Mouse (Mus musculus): ENCODE measurements around the gene Usp13. TPM values are rescaled to one million over a fixed set of nuclear protein-coding genes. Genes with fewer than 3 reads are reported as not detected.

Gene Usp13
- polyA plus RNA-seq, 1 experiment from 2014 or later, result 7.6 TPM

DNA sequence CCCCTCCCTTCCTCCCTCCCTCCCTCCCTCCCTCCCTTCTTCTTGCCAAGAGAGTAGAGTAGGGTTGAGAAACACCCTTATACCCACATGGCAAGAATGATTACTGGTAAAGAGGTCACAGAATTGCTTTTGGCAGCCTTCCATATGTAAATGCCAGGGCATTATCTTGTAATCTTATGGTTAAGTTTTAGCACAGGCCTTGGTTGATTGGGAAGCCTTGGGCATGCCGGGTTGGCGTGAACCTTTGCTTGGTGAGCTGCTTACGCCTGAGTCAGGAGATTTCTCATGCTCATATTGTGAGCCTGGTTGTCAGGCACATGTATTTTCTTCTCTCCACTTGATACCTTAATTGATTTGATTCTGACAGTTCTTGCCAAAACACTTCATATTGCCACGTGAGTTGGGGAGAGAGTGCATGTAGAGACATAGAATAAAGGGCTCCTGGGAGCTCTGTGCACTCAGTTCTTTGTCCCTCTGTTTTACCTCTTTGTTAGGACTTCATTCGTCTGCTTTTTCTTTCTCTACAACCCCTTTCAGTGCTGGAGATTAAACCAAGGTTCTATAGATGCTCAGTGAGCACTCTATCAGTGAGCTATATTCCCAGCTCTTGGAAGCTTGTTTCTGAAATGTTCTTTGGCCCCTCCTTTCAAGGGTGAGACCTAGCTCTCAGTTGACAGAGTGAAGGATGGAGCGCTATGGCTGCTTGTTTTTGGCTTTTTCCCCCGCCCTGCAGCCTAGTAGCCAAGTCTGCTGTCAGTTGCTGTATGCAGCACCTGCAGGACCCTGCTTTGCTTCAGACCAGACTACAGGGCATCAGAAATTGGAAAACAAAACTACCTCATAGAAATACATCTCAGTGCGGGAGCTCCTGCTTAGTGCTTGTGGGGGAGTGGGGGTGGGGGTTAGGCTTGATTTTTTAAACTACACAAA is 88.8 kb downstream of the Usp13 start:
- no peak for ATAC-seq (ENCODE audit: insufficient read depth, low FRiP score, low TSS enrichment)
- no peak for DNase-seq (ENCODE audit: low spot score)
- Histone ChIP-seq H3K36me3 (ENCODE audit: control insufficient read depth, insufficient read depth, low read length) (no peaks in the 10 kb centered on the region), H3K4me1 (ENCODE audit: control insufficient read depth, insufficient read depth, low read length) (no peaks in the 10 kb centered on the region), H3K9me3 (ENCODE audit: control insufficient read depth, low read length) (no peaks in the 10 kb centered on the region), H3K27me3 (ENCODE audit: control insufficient read depth, insufficient read depth, low read length) (no peaks in the 10 kb centered on the region), H3K4me2 (ENCODE audit: low read depth) (no peak overlapping the region), H3K4me3 (ENCODE audit: low read depth, low read length) (no peak overlapping the region), H3K27ac (ENCODE audit: low read depth, low read length) (no peak overlapping the region), H3K9ac (ENCODE audit: low read length) (no peak overlapping the region)
- WGBS, result 86% methylated on average over 8 of the region's 8 CpGs

- no peaks in the 10 kb centered on the region for H3K27me3 ChIP-seq (ENCODE audit: control insufficient read depth, insufficient read depth, low read length)
- 87% methylated on average over 3 of the region's 3 CpGs for WGBS
- H3K27ac ChIP-seq (ENCODE audit: low read depth, low read length), result no peak overlapping the region
- ATAC-seq (ENCODE audit: insufficient read depth, low FRiP score, low TSS enrichment) (no peak), DNase-seq (ENCODE audit: low spot score) (no peak)
- no peaks in the 10 kb centered on the region for H3K4me1 ChIP-seq (ENCODE audit: control insufficient read depth, insufficient read depth, low read length)
- H3K9me3 ChIP-seq (ENCODE audit: control insufficient read depth, low read length), result no peaks in the 10 kb centered on the region
- no peak overlapping the region for H3K9ac ChIP-seq (ENCODE audit: low read length)
- H3K4me3 ChIP-seq (ENCODE audit: low read depth, low read length), result no peak overlapping the region
- H3K36me3 ChIP-seq (ENCODE audit: control insufficient read depth, insufficient read depth, low read length), result no peaks in the 10 kb centered on the region
- no peak overlapping the region for H3K4me2 ChIP-seq (ENCODE audit: low read depth)
Measured at GRCm38 (mm10) chr3:32908400-32908799, 91.1 kb downstream of the Usp13 start.

DNA sequence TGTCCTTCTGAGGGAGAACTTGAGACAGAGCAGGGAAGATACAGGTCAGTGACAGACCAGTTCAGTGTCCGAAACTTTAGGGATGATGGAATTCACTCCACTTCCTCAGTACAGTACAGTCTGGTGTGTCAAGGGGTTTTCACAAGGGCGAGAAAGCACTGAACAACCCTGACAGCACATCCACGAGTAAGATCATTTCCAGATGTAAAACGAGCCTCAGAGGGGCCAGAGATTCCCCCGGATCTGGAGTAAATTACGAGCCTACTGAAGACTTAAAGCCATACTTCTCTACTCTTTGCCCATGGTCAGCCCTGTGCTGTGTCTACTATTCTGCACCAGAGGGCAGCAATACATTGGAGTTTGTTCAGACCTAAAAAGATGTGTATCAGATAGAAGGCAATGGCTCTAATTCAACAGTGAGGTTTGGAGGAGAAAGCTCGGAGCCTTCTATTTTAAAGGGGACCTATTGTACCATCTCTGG is 92.8 kb downstream of the Usp13 start:
- no peak for ATAC-seq (ENCODE audit: insufficient read depth, low FRiP score, low TSS enrichment)
- DNase-seq (ENCODE audit: low spot score), result peak; percentile 43
- H3K27me3 ChIP-seq (ENCODE audit: control insufficient read depth, insufficient read depth, low read length), result no peaks in the 10 kb centered on the region
- no peak overlapping the region for H3K4me2 ChIP-seq (ENCODE audit: low read depth)
- no peak overlapping the region for H3K27ac ChIP-seq (ENCODE audit: low read depth, low read length)
- no peaks in the 10 kb centered on the region for H3K4me1 ChIP-seq (ENCODE audit: control insufficient read depth, insufficient read depth, low read length)
- H3K36me3 ChIP-seq (ENCODE audit: control insufficient read depth, insufficient read depth, low read length), result no peaks in the 10 kb centered on the region
- H3K9ac ChIP-seq (ENCODE audit: low read length), result no peak overlapping the region
- H3K9me3 ChIP-seq (ENCODE audit: control insufficient read depth, low read length), result no peaks in the 10 kb centered on the region
- H3K4me3 ChIP-seq (ENCODE audit: low read depth, low read length), result no peak overlapping the region
- whole genome bisulfite sequencing, result 57% methylated on average over 7 of the region's 7 CpGs

DNA sequence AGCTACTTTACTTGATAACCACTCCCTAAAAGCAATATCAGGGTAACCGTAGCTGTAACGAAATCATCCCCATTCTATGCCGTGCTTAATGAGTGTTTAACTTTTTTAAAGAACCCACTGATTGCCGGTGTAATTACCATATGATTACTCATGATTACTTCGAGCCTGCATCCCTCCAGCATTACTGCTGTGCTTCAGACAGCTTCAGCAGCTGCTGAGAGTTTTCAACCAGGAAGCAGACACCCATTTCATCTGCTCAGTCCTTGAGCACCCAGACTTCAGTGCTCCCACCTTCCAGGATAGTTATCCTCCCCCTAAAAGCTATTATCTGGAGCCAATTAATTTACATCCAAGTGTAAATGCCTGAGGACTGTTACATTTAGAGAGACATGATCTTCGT is 106.8 kb downstream of the Usp13 start:
- 78% methylated on average over 6 of the region's 6 CpGs for WGBS
- Histone ChIP-seq H3K36me3 (ENCODE audit: control insufficient read depth, insufficient read depth, low read length) (peaks cover 2% of the 10 kb centered on the region; the same call in 1 of the 2 replicates), H3K4me2 (ENCODE audit: low read depth) (no peak overlapping the region), H3K9ac (ENCODE audit: low read length) (no peak overlapping the region), H3K9me3 (ENCODE audit: control insufficient read depth, low read length) (no peaks in the 10 kb centered on the region; the same call in 1 of the 2 replicates), H3K27me3 (ENCODE audit: control insufficient read depth, insufficient read depth, low read length) (no peaks in the 10 kb centered on the region), H3K4me1 (ENCODE audit: control insufficient read depth, insufficient read depth, low read length) (no peaks in the 10 kb centered on the region), H3K4me3 (ENCODE audit: low read depth, low read length) (no peak overlapping the region), H3K27ac (ENCODE audit: low read depth, low read length) (no peak overlapping the region)
- DNase-seq (ENCODE audit: low spot score), result no peak
- no peak for ATAC-seq (ENCODE audit: insufficient read depth, low FRiP score, low TSS enrichment)

DNA sequence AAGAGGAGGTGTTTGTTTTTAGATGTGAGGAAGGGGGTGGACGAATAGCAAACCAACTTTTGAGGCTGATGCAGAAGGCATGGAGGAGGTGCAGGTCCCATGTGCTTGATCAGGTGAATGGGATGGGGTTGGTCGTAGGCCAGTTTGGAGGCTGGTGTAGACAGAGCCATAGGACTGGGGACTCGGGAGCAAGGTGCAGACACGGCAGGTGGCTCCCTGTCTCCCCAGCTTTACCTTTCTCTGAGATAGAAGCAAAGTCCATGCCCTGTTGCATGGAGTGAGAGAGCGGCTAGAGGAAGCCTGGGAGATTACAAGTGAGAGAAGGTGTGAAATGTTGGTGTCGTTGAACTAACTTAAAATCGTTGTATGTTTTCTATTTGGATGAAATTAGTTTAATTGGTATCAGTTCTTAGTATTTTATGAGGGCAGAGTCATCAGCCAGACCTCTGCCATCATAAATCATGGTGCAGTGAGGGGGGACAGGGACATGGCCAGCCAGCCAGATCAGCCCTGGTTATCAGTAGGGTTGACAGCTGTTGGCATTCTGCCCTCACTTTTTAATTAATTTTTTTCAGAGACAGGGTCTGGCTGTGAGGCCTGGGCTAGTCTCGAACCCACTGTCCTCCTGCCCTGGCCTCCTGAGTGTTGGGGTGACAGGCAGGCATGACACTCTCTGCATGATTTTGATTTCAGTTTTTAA is 122.6 kb downstream of the Usp13 start:
- Histone ChIP-seq H3K9me3 (ENCODE audit: control insufficient read depth, low read length) (no peaks in the 10 kb centered on the region), H3K4me3 (ENCODE audit: low read depth, low read length) (no peak overlapping the region), H3K9ac (ENCODE audit: low read length) (no peak overlapping the region), H3K27me3 (ENCODE audit: control insufficient read depth, insufficient read depth, low read length) (no peaks in the 10 kb centered on the region), H3K27ac (ENCODE audit: low read depth, low read length) (no peak overlapping the region), H3K4me1 (ENCODE audit: control insufficient read depth, insufficient read depth, low read length) (no peaks in the 10 kb centered on the region), H3K36me3 (ENCODE audit: control insufficient read depth, insufficient read depth, low read length) (no peaks in the 10 kb centered on the region), H3K4me2 (ENCODE audit: low read depth) (no peak overlapping the region)
- no peak for DNase-seq (ENCODE audit: low spot score)
- no peak for ATAC-seq (ENCODE audit: insufficient read depth, low FRiP score, low TSS enrichment)
- 80% methylated on average over 8 of the region's 8 CpGs for WGBS

GRCm38 (mm10) chr3:32947486-32947885 is 130.1 kb downstream of the Usp13 start:
- ATAC-seq (ENCODE audit: insufficient read depth, low FRiP score, low TSS enrichment) (no peak), DNase-seq (ENCODE audit: low spot score) (no peak)
- Histone ChIP-seq H3K4me1 (ENCODE audit: control insufficient read depth, insufficient read depth, low read length) (no peaks in the 10 kb centered on the region), H3K36me3 (ENCODE audit: control insufficient read depth, insufficient read depth, low read length) (no peaks in the 10 kb centered on the region), H3K9me3 (ENCODE audit: control insufficient read depth, low read length) (no peaks in the 10 kb centered on the region), H3K4me3 (ENCODE audit: low read depth, low read length) (no peak overlapping the region), H3K4me2 (ENCODE audit: low read depth) (no peak overlapping the region), H3K9ac (ENCODE audit: low read length) (no peak overlapping the region), H3K27ac (ENCODE audit: low read depth, low read length) (no peak overlapping the region), H3K27me3 (ENCODE audit: control insufficient read depth, insufficient read depth, low read length) (no peaks in the 10 kb centered on the region)
- WGBS, result 87% methylated on average over 5 of the region's 5 CpGs

DNA sequence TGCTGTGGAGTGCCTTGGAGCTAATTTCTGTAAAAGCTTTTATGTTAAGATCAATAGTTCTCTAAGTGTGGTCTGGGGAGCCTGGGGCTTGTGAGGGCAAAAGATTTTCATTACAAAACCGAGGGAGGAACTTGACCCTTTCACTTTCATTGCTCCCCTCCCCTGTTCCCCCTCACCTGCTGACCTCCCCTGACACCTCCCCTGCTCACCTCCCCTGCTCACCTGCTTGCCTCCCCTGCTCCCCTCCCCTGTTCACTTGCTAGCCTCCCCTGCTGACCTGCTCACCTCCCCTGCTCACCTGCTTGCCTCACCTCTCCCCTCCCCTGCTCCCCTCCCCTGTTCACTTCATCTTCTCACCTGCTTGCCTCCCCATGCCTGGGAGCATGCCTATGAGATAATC is 134.0 kb downstream of the Usp13 start:
- H3K9ac ChIP-seq (ENCODE audit: low read length), result no peak overlapping the region
- no peak overlapping the region for H3K27ac ChIP-seq (ENCODE audit: low read depth, low read length)
- no peaks in the 10 kb centered on the region for H3K9me3 ChIP-seq (ENCODE audit: control insufficient read depth, low read length)
- no peaks in the 10 kb centered on the region for H3K36me3 ChIP-seq (ENCODE audit: control insufficient read depth, insufficient read depth, low read length)
- no peak for ATAC-seq (ENCODE audit: insufficient read depth, low FRiP score, low TSS enrichment)
- no peak overlapping the region for H3K4me2 ChIP-seq (ENCODE audit: low read depth)
- H3K4me3 ChIP-seq (ENCODE audit: low read depth, low read length), result no peak overlapping the region
- WGBS, result 6% methylated on average over 1 of the region's 1 CpGs
- no peaks in the 10 kb centered on the region for H3K27me3 ChIP-seq (ENCODE audit: control insufficient read depth, insufficient read depth, low read length)
- H3K4me1 ChIP-seq (ENCODE audit: control insufficient read depth, insufficient read depth, low read length), result no peaks in the 10 kb centered on the region
- no peak for DNase-seq (ENCODE audit: low spot score)

DNA sequence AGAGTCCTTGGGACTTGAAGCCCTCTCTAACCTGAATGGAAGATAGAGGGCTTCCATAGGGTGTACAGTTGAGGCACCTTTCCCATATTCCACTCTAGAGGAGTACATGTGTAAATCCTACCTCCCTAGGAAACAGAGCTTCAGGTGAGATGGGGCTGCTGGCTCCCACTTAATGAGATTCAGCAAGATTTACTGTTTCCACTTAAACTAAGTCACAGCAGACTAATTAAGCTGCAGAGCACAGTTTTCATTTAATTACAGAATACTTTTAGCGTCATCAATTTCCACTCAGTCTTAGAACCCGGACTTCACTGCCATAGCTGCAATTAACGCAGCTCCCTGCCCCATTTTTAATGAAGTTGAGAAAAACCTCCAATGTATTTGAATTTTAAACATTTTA is 144.1 kb downstream of the Usp13 start:
- no peak for DNase-seq (ENCODE audit: low spot score)
- no peak overlapping the region for H3K4me2 ChIP-seq (ENCODE audit: low read depth)
- H3K9ac ChIP-seq (ENCODE audit: low read length), result no peak overlapping the region
- H3K4me1 ChIP-seq (ENCODE audit: control insufficient read depth, insufficient read depth, low read length), result no peaks in the 10 kb centered on the region
- H3K4me3 ChIP-seq (ENCODE audit: low read depth, low read length), result no peak overlapping the region
- H3K36me3 ChIP-seq (ENCODE audit: control insufficient read depth, insufficient read depth, low read length), result no peaks in the 10 kb centered on the region
- H3K9me3 ChIP-seq (ENCODE audit: control insufficient read depth, low read length), result no peaks in the 10 kb centered on the region
- ATAC-seq (ENCODE audit: insufficient read depth, low FRiP score, low TSS enrichment), result no peak
- no peak overlapping the region for H3K27ac ChIP-seq (ENCODE audit: low read depth, low read length)
- 85% methylated on average over 3 of the region's 3 CpGs for WGBS
- H3K27me3 ChIP-seq (ENCODE audit: control insufficient read depth, insufficient read depth, low read length), result no peaks in the 10 kb centered on the region

All from neural tube, embryonic 11.5 days (tissue).